Mouse (Mus musculus) frontal cortex, postnatal 25 days (tissue): ENCODE results near the gene Il13ra1.

Experiments
- DNase-seq, 2 experiments: peaks; one replicate each; pipeline ENCODE4 v3.0.0; 2022; ENCODE audit warnings: low spot score in 2 of 2

Il13ra1 gene

DNA sequence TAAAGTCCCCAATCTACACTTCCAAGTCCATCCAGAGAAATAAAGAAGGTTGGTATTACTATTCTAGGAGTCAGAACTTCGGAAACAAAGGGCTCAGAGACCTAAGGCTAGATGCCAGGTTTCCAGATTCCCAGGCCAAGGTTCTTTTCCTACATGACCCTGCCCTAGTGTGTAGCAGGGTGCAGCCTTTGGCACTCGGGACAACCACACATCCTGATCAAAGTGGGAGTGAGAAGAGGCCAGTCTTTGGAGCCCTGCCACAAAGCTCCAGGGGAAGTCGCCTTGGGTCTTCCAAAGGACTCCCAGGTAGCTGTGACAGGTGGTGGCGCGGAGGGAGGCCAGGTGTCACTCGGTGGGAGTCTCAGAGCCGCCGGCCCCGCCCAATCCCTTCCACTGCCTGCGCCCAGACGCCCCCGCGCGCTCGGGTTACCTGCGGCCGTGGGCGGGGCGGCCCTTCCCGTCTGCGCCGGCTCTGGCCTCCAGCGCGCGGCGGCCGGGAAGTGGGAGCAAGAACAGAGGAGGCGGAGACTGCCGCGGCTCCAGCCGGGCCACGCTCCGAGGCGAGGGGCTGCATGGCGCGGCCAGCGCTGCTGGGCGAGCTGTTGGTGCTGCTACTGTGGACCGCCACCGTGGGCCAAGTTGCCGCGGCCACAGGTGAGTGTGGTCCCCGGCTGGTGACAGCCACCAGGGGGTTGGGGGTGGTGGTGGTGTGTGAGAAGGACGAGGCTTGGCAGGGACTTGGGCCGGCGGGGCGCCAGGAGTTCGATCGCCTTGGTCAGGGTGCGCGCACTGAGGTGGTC, at the start of gene Il13ra1:
Gene Il13ra1, plus strand, starts transcription at position 489 of the 800 bp plus-strand sequence.
- peak; percentile 2 to 5 for DNase-seq

DNA sequence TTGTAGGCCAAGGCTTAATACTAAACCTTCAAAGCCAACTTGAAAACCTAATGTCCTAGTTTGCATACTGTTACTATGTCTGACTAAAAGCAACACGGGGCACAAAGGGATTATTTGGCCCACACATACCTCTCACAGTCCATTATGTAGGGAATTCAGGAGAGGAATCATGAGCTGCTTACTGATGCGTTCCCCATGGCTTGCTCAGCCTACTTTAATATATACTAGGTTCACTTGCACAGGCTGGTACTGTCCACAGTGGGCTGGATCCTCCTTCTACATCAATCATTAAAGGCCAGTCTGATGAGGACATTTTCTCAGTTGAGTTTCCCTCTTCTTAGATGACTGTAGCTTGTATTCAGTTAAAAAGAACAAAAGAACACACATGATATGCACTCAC, 37.9 kb upstream of the Il13ra1 start:
- no peak for DNase-seq

DNA sequence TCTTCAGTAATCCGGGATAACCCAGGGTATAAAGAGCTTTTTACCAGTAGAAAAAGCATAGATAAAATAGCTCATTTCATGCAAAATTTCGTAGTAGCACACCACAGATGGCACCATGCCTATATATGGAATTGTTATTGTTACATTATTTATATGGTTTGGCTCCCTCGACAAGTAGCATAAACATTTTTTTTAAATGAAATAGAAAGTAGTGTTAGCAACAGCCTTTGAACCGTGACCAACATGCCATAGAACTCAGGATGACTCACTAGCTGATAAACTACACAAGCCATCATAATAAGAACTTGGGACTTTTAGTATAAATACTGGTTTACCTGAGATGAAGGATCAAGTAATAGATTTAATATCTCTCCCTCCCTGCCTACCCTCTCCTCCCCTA, 34.7 kb upstream of the Il13ra1 start:
- DNase-seq = no peak

DNA sequence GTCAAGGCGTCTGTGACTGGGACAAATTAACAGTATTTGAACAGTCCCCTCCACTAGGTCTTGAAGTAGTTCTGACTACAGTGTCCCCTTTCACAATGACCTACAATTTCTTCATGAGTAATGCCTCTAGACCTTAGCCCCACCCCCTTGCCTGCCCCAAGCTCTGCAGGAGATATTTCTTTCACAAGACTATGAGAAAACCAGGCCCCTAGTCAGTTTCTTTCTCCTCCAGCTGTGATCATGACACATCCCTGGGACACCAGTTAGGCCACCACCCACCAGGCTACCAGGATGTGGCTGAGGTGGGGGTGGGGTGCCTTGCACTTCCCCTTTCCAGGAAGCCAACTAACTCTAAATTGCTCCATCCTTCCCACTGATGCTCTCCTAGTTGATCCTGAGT, 29.0 kb upstream of the Il13ra1 start:
- DNase-seq = no peak

DNA sequence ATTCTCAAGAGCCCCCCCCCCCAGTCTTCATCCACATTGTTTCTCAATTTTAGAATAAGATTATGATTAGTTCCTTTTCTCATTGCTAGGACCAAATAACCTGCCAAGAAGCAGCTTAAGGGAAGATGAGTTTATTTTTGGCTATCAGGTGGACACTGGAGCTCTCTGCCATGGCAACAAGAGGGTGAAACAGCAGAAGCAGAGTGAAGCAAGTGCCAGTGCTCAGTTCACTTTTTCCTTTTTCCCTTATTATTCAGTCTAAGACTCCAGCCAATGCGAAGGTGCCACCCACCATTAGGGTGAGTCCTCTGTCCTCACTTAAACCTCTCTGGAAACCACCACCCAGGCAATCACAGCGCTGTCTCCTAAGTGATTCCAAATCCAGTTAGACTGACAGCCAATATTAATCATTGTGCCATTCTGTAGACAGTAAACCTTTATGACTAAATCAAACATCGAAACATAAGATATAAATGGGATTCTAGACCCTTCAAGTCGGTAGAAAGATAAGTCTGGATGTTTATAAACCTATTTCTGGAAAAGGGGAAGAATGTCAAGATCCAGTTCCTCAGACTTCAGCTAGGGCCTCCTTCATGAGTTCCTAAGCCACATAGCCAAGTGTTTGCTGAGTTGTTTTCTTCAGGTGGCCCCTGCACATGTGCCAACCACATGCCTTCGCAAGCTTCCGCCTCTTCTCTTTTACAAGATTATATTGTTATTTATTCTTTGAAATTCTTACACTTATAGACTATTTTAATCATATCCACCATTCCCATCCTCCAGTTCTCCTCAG, 23.2 kb upstream of the Il13ra1 start:
- DNase-seq = no peak

DNA sequence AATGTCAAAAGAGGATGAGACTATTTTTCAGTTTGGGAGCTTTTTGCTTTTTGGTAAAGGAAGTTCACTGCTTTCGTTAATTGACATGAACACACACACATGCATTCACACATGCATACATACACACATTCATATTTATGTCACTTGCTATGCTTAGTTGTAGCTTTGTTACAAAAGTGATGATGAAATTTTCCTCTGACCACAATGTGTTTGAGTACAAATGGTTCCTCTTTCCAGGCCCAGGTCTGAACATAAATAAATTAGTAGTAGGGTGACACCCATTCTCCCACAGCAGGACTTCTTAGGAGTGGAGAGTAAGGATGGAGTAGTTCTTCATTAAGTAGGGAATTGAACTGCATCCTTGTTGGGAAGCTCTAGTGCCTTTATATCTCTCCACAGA, 11.0 kb upstream of the Il13ra1 start:
- DNase-seq = no peak

DNA sequence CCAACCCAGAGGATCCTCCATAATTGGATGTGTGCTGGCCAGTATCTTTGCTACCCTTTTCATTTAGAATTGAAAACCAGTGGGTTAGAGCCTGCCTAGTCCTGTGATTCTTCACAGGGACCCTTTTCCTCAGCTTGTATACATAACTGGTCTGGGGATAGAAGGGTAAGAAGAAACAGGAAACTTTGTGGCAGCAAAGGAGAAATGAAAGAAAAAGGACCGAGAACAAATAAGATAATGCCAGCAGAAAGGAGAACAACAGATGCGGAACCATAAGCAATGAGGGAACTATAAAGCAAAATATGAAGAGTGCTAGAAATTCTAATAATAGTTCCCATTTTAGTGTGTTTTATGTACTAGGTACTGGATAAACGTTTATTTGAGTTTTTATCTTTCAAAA, 10.6 kb upstream of the Il13ra1 start:
- no peak for DNase-seq

DNA sequence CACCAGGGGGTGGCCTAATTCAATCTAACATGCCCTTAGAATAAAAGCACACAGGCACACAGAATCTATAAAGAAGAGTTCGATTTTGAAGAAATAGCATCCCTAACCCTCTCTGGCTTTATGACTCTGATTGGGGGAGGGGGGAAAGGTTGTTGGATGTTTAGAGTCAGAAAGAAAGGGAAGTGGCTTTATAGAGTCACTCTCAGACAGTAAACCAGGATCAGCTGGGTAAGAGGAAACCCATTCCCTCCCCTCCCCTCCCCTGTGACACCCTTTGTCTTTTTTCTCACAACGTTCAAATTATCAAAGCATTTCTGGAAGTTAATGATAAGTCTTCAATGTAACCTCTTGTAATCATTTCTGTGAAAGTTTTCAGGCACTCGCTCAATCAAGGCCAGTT, 3.3 kb upstream of the Il13ra1 start:
- no peak for DNase-seq

DNA sequence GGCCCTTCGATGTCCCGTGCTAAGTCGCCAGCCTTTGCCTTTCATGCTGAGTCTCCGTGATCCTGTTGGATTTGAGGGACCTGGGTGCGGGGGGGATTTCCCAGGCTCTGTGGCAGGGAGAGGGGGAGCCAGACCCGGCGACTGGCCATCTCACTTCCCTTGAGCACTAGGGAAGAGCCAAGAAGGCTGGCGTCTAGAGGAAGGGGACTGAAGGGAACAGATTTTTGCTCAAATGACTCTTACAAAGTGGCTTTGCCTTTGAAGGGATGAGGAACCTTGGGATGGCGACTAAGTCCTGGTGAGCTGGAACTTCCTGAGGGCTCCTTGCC, 476 bp downstream of the Il13ra1 start:
- no peak for DNase-seq

DNA sequence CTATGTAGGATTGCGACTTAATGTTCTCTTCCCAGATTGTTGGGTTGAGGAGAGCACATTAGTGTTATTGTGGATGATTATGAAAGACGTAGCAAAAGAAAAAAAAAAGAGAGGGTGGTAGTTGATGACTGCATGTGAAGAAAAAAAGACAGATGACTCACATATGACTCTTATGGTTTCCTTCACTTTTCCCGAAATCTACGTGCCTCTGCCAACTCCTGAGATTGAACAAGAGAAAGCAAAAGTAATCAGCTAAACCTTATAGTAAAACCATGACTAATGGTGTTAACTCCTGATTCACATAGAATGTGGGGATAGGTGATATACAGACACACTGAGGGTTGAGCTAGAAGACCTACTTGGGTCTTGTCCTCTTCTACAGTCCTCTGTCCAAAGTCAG, 3.3 kb downstream of the Il13ra1 start:
- no peak for DNase-seq

DNA sequence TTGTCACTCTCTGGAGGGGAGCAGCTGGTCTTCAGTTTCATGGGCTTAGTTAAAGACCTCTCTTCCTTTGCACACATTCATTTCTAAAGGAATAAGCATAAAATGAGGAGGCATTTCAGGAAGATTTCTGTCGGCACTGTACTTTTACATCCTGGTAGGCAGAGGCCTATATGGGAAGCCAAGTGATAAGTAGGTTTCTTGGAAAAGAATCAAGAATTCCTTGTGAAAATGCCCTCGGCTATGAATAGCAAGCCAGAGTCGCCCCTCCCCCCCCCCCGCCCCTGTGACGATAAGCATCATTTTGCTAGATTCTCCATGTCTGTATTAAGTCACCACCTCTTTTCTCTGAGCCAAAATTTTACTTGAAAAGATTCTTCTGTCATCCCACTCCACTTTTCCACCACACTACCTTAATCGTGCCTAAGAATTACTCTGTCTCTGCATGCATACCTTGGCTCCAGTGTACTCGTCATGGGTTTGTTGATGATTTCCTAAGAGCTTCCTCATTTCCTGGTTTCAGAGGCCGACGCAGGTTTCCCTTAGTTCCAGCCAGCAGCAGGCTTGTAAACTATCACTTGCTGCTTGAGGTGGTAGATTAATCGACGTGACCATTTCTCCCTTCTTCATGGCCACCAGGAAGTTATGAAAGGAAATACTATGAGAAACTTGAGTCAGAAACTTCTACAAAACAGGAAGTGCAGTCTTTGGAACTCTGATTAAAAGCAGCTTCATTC, 17.3 kb downstream of the Il13ra1 start:
- no peak for DNase-seq

DNA sequence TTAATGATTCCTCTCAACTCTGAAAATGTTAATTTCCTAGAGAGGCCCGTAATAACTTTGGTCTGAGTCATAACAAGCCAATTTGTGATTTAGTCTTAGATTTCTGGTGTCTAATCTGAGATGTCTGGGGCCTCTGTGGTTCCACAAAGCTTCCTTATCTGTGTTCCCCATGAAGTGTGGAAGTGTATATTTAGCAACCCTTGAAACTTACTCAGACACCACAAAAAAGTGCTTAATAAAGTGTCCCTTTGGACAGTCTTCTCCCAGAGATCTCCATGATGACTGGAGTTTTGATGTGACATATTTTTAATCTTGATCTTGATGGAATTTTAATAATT, 17.8 kb downstream of the Il13ra1 start:
- no peak for DNase-seq

DNA sequence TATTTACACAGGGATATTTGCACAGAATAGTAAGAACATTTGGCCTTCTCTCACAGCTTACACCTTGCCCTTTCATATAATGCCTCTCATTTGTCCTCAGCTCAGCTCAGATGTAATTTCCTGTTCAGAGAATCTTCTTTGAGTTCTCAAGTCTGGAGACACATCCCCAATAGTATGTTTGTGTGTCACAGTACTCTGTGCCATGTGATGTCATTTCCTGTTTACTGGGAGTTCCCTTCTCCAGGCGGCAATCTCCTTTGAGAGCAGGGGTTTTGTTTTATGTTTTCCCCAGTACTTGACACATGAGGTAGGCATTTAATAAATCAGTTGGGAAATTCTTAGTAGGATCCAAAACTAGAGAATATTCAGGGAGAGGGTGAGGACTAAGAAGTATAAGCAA, 24.4 kb downstream of the Il13ra1 start:
- DNase-seq = no peak

DNA sequence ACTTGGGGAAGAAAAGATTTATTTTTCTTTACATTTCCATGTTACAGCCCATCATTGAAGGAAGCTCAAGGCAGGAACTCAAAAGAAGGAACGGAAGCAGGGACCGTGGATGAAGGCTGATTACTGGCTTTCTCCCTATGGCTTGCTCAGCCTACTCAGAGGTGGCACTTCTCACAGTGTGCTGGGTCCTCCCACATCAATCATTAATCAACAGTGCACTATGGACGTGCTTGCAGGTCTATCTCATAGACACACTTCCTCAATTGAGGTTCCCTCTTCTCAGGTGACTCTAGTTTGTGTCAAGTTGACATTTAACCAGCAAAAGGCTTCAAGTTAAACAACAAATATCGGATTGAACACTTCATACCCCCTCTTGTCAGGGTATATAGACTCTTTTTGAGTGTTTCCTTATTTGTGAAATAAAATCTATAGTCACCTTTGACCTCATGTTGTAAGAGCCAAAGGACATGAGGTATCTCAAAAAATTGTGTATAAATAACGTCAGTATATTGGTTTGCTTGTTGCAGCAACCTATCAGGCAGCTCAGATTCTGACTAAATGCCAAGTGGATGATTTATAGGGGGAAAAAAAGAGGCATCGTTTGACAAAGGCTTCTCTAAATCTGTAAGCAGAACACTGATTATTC, 30.2 kb downstream of the Il13ra1 start:
- DNase-seq = no peak

DNA sequence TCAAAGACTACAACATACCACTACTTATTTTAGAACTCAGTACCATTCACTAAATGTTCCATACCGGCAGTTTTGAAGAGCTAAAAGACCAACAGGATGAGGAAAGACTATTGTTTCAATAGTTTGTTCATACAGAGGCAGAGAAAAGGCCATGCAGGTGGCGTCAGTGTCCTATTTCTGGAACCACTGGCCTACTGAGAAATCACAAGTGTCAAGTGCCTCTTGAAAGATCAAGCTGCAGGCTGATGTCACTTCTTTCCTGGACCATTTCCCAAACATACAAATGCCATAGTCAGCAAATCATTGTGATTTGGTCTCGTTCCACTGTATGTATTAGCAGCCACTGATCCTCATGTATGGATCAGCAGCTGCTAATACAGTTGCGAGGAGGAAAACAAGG, 34.8 kb downstream of the Il13ra1 start:
- DNase-seq = no peak

DNA sequence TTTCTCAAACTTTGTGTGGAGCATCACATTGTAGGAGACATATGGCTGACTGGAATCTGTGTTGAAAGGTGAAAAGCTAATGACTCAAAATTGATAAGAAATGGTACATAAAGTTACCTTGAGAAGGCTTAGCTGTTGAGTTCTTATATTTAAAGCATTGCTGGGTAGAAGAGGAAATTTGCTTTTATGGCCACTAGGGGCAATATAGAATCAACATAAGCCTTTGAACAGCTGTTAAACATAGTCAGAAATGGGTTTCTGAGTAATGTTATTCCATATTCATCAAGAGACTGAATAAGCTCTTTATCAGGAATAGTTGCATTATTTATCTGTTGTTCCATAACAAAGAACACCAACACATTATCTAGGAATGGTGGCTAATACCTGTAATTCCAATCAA, 38.2 kb downstream of the Il13ra1 start:
- no peak for DNase-seq

DNA sequence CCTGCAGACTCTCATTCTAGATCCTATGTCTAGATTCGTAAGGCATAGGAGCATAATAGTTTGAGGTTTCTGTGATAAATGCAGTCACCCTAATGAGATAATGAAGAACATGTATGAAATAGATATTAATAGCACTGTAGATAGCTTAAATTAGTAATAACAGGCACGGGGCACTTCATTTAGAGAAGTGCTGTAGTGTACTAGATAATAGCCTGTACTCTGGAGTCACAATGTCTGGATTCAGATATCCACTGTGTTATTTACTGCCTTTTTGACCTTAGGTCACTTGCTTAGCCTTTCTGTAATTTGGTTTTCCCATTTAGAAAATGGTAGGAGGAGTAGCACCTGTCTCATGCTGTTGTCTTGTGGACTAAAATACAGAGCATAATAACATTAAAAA, 44.8 kb downstream of the Il13ra1 start:
- no peak for DNase-seq

DNA sequence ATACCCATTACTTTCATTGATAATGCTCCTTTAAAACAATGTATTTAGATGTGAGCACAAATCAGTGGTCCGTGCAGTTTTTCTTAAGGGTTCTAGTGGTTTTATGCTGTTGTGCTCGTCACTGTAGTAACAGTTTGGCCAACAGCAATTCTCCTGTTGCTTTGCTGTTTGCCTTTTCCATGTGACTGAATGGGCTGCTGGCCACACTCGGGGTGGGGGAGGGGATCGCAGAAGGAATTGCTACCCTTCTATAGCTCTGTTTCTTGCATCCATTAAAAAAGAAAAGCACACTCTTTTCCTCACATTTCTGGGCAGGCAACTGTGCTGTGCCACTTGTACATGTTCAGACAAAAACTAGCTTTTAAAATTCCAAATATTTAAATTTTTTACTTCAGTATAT, 49.7 kb downstream of the Il13ra1 start:
- no peak for DNase-seq

DNA sequence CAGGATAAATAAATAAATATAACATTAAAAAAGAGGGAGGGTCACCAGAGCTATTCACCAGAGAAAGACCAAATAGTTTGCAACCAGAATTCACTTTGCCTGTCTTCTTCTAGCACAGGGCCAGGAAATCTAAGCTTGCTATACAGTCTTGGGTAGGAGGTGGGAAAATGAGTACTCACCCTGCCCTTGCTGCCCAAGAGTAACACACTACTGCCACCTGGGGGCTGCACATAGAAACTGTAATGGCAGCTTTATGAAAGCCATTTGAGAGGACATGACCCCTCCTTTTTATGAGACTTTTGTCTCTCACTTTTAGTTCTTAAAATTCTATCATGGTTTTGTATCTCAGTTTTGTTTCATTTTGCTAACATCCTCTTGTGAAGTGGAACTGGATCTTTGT, 71.7 kb downstream of the Il13ra1 start:
- peak in 1 of 2 experiments; percentile 32 for DNase-seq

DNA sequence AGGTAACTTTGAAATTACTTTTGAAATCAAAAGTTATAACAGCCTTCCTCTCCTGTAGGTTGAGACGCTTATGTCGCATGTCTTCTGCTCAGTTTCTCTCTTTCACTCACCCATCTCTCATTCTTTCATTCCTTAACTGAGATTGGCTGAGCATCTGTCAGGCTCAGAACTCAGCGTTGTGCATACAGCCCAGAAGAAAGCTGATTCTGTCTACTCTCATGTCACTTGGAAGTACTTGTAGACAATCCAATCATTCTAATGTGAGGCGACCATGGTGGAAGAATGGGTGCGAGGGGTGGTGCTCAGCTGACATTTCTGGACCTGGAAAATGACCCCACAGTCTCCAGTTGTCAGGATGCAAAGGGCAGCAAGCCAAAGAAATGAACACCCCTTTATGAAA, 74.1 kb downstream of the Il13ra1 start:
- DNase-seq = no peak

DNA sequence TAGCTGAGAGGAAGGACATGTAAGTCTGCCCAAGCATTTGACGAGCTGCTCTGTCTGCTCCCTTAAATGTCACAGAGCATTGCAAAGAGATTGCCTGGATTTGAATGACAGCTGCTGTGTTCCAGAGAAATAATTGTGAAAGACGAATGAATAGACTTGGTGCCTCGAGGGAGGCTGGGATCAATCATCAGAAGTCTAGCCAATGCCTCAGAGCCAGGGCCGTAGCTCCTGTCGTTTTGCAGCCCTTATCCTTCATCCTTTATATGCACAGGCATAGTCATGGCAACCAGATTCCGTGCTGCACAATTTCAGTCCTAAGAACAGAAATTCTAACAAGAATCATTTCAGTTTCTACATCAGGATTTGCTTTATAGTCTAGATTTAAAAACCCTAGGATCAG, 74.5 kb downstream of the Il13ra1 start:
- DNase-seq = no peak

DNA sequence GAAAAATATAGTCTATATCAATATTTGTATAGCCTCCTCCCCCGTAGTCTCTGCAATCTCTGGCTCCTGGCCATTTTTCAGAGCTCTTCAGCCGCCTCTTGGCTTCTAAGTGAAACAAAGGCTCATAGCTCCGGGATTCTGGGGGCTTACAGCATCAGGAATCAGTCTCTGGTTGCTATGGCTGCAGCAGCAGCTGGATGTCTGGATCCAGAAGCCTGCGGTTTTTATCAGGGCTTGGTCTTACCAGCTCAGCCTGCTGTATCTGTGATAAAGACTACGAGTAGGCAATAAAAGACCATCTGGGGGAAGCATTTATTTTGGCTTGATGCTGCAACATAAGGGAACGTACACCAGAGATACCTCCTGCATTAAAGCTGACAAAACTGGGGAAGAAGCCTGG, 82.0 kb downstream of the Il13ra1 start:
- DNase-seq = no peak
